Mouse (Mus musculus) urinary bladder, postnatal 25 days (tissue): ENCODE data around the gene Mansc1.
A peak's percentile ranks its signal among the peaks of the same experiment; 100 is the strongest.

Source experiments
- DNase-seq: peaks from one replicate; pipeline ENCODE4 v3.0.0; 2022; ENCODE audit warnings: low spot score

Gene Mansc1

GRCm38 (mm10) chr6:134597651-134598229 lies 34.5 kb downstream of the Mansc1 start:
- DNase-seq = no peak

- no peak for DNase-seq
Observed at GRCm38 (mm10) chr6:134594569-134595442, 37.5 kb downstream of the Mansc1 start.

- DNase-seq = no peak
Observed at GRCm38 (mm10) chr6:134591614-134592013, 40.7 kb downstream of the Mansc1 start.

- no peak for DNase-seq
Observed at GRCm38 (mm10) chr6:134586241-134586640, 46.0 kb downstream of the Mansc1 start.

- DNase-seq = no peak
Observed at GRCm38 (mm10) chr6:134584616-134585015, 47.7 kb downstream of the Mansc1 start.

GRCm38 (mm10) chr6:134582110-134582509 lies 50.2 kb downstream of the Mansc1 start:
- no peak for DNase-seq

GRCm38 (mm10) chr6:134579506-134579905 lies 52.8 kb downstream of the Mansc1 start:
- DNase-seq = no peak

GRCm38 (mm10) chr6:134578039-134578438 lies 54.2 kb downstream of the Mansc1 start:
- DNase-seq = no peak

- no peak for DNase-seq
Observed at GRCm38 (mm10) chr6:134575288-134575741, 57.0 kb downstream of the Mansc1 start.

GRCm38 (mm10) chr6:134567986-134568556 lies 64.2 kb downstream of the Mansc1 start:
- no peak for DNase-seq

GRCm38 (mm10) chr6:134566818-134567485 lies 65.3 kb downstream of the Mansc1 start, which contains the start of gene Lrp6:
TSS of gene Lrp6 (minus strand) at chr6:134566965.
- DNase-seq = peak; percentile 77

GRCm38 (mm10) chr6:134566248-134566817 lies 66.0 kb downstream of the Mansc1 start:
- DNase-seq = peak; percentile 12

- peak; percentile 8 for DNase-seq
Observed at GRCm38 (mm10) chr6:134565606-134566247, 66.6 kb downstream of the Mansc1 start.

- no peak for DNase-seq
Observed at GRCm38 (mm10) chr6:134564539-134564938, 67.7 kb downstream of the Mansc1 start.

- no peak for DNase-seq
Observed at GRCm38 (mm10) chr6:134559635-134560034, 72.7 kb downstream of the Mansc1 start.
